Mouse (Mus musculus): ENCODE results near the gene Vps50. TPM values are rescaled to one million over a fixed set of nuclear protein-coding genes. Genes with fewer than 3 reads are reported as not detected.

Gene Vps50
- polyA plus RNA-seq, 1 experiment from 2014 or later: 26.0 TPM

Other genes starting within 250 kb of the Vps50 start
- gene Samd9l, start 98.8 kb upstream of the Vps50 start, polyA plus RNA-seq (2015; fragmentation: Nextera tagmentation; extraction: Ambion mirVana): 2.0 and 2.3 TPM in 2 replicates
- 1.5 and 1.8 TPM in 2 replicates for gene Hepacam2, start 84 bp upstream of the Vps50 start, polyA plus RNA-seq (2015; fragmentation: Nextera tagmentation; extraction: Ambion mirVana)